Mouse (Mus musculus) spleen, adult 2 months (tissue): ENCODE data around the gene Apba1. TPM values are rescaled to one million over a fixed set of nuclear protein-coding genes. Genes with fewer than 3 reads are reported as not detected.

Experiments
- DNase-seq, 2 experiments: peaks; one replicate each; pipeline versions ENCODE4 v3.0.0 to v3.0.0-alpha.2; 2012 to 2021; ENCODE audit warnings: low spot score in 2 of 2, low read depth in 1 of 2
- H3K27ac ChIP-seq: fragments of 200-500 bp; 2 replicates; pipeline ENCODE4 v1.5.1; 2012; ENCODE audit warnings: low read length, inconsistent platforms; ENCODE audit not compliant: insufficient read depth
- H3K27me3 ChIP-seq: fragments of 200-500 bp; 2 replicates; pipeline ENCODE4 v1.6.1; 2012; ENCODE audit warnings: mild to moderate bottlenecking, moderate library complexity, low read length, inconsistent platforms; ENCODE audit not compliant: control insufficient read depth, insufficient read depth
- H3K36me3 ChIP-seq: fragments of 200-500 bp; 2 replicates; pipeline ENCODE4 v1.6.1; 2012; ENCODE audit warnings: mild to moderate bottlenecking, low read length, inconsistent platforms; ENCODE audit not compliant: control insufficient read depth, insufficient read depth
- H3K4me1 ChIP-seq: fragments of 200-500 bp; 2 replicates; pipeline ENCODE4 v1.6.1; 2011; ENCODE audit warnings: inconsistent platforms; ENCODE audit not compliant: control insufficient read depth, insufficient read depth, insufficient read length
- H3K4me3 ChIP-seq: fragments of 200-500 bp; 2 replicates; pipeline ENCODE4 v1.5.1; 2011; ENCODE audit warnings: mild to moderate bottlenecking, inconsistent platforms; ENCODE audit not compliant: insufficient read depth, insufficient read length; ENCODE audit errors: extremely low read depth
- CTCF ChIP-seq: fragments of 200-500 bp; IDR thresholded peaks from 2 replicates; pipeline ENCODE4 v1.5.1; 2011; ENCODE audit warnings: mild to moderate bottlenecking, inconsistent platforms; ENCODE audit not compliant: insufficient read depth, insufficient read length, insufficient replicate concordance; ENCODE audit errors: extremely low read depth
- POLR2A ChIP-seq: fragments of 200-500 bp; IDR thresholded peaks from 2 replicates; pipeline ENCODE4 v1.6.1; 2011; ENCODE audit warnings: low read depth, low read length, inconsistent platforms
- WGBS: fragments of 180-500 bp; shearing (Covaris S2); methylation state at CpG from one replicate; pipeline ENCODE4 v1.1.7; 2018; 5-methylcytosine and 5-hydroxymethylcytosine counted together
- polyA plus RNA-seq: library from polyadenylated mRNA; depleted of rRNA; stranded (reverse); fragments of >200 nt; gene quantifications from 2 replicates; pipeline ENCODE4 v1.2.3, GENCODE M21; 2012

The Apba1 gene
- polyA plus RNA-seq, 1 experiment, result 2.1 TPM

GRCm38 (mm10) chr19:23892633-23893032 is 133.9 kb downstream of the Apba1 start:
- H3K27me3 ChIP-seq, result no peaks in the 10 kb centered on the region
- TF ChIP-seq POLR2A (no peak), CTCF (no peak)
- no peak overlapping the region for H3K4me3 ChIP-seq
- WGBS, result 43% methylated on average over 37 of the region's 37 CpGs
- peaks cover 3% of the 10 kb centered on the region; the same call in 1 of the 2 replicates for H3K4me1 ChIP-seq
- DNase-seq, result no peak
- H3K36me3 ChIP-seq, result no peaks in the 10 kb centered on the region
- no peak overlapping the region for H3K27ac ChIP-seq

- no peak for TF ChIP-seq CTCF
- no peak for TF ChIP-seq POLR2A
- WGBS, result 28% methylated on average over 108 of the region's 110 CpGs
- Histone ChIP-seq H3K4me1 (peaks cover 3% of the 10 kb centered on the region; the same call in 1 of the 2 replicates), H3K27ac (no peak overlapping the region), H3K4me3 (no peak overlapping the region), H3K27me3 (no peaks in the 10 kb centered on the region), H3K36me3 (no peaks in the 10 kb centered on the region)
- DNase-seq, result no peak
These were observed 134.6 kb downstream of the Apba1 start for GRCm38 (mm10) chr19:23893093-23893889.

- no peak for DNase-seq
- WGBS, result 84% methylated on average over 9 of the region's 9 CpGs
- no peak for TF ChIP-seq CTCF
- no peak for TF ChIP-seq POLR2A
- no peaks in the 10 kb centered on the region for H3K36me3 ChIP-seq
- H3K4me3 ChIP-seq, result no peak overlapping the region
- H3K27me3 ChIP-seq, result no peaks in the 10 kb centered on the region
- H3K27ac ChIP-seq, result no peak overlapping the region
- peaks cover 3% of the 10 kb centered on the region; the same call in 1 of the 2 replicates for H3K4me1 ChIP-seq
These were observed 135.3 kb downstream of the Apba1 start for GRCm38 (mm10) chr19:23893946-23894345.

- no peaks in the 10 kb centered on the region for H3K27me3 ChIP-seq
- H3K27ac ChIP-seq, result no peak overlapping the region
- TF ChIP-seq CTCF (no peak), POLR2A (no peak)
- peaks cover 3% of the 10 kb centered on the region; the same call in 1 of the 2 replicates for H3K4me1 ChIP-seq
- H3K4me3 ChIP-seq, result no peak overlapping the region
- H3K36me3 ChIP-seq, result no peaks in the 10 kb centered on the region
- 91% methylated on average over 3 of the region's 3 CpGs for WGBS
- no peak for DNase-seq
These were observed 136.1 kb downstream of the Apba1 start for GRCm38 (mm10) chr19:23894822-23895221.

- H3K36me3 ChIP-seq, result no peaks in the 10 kb centered on the region
- no peak for DNase-seq
- H3K27ac ChIP-seq, result no peak overlapping the region
- no peaks in the 10 kb centered on the region for H3K27me3 ChIP-seq
- TF ChIP-seq POLR2A, result no peak
- TF ChIP-seq CTCF, result no peak
- H3K4me1 ChIP-seq, result peaks cover 3% of the 10 kb centered on the region; the same call in 1 of the 2 replicates
- no peak overlapping the region for H3K4me3 ChIP-seq
- 9% methylated on average over 8 of the region's 8 CpGs for WGBS
These were observed 138.2 kb downstream of the Apba1 start for GRCm38 (mm10) chr19:23896915-23897314.

GRCm38 (mm10) chr19:23898501-23898900 is 139.8 kb downstream of the Apba1 start:
- Histone ChIP-seq H3K4me3 (no peak overlapping the region), H3K27ac (no peak overlapping the region), H3K27me3 (no peaks in the 10 kb centered on the region), H3K4me1 (no peaks in the 10 kb centered on the region; the same call in 1 of the 2 replicates), H3K36me3 (no peaks in the 10 kb centered on the region)
- WGBS, result 85% methylated on average over 11 of the region's 11 CpGs
- no peak for DNase-seq
- TF ChIP-seq POLR2A, result no peak
- no peak for TF ChIP-seq CTCF

- H3K4me3 ChIP-seq, result no peak overlapping the region
- H3K36me3 ChIP-seq, result no peaks in the 10 kb centered on the region
- TF ChIP-seq POLR2A (no peak), CTCF (no peak)
- H3K27ac ChIP-seq, result no peak overlapping the region
- H3K4me1 ChIP-seq, result no peaks in the 10 kb centered on the region
- DNase-seq, result no peak
- no peaks in the 10 kb centered on the region for H3K27me3 ChIP-seq
- 75% methylated on average over 3 of the region's 3 CpGs for WGBS
These were observed 142.5 kb downstream of the Apba1 start for GRCm38 (mm10) chr19:23901177-23901576.
